Mouse (Mus musculus) embryonic facial prominence, embryonic 10.5 days (tissue): ENCODE data around the gene Prpf40b. TPM values are rescaled to one million over a fixed set of nuclear protein-coding genes. Genes with fewer than 3 reads are reported as not detected.

Experiments
- DNase-seq: peaks from one replicate; pipeline ENCODE4 v3.0.0-alpha.2; 2017; ENCODE audit warnings: low spot score
- H3K27ac ChIP-seq: fragments of 300-500 bp; sonication (generic); replicated peaks from 2 replicates; pipeline ENCODE4 v1.5.1; 2016; ENCODE audit warnings: mild to moderate bottlenecking
- H3K27me3 ChIP-seq: fragments of 300-500 bp; sonication (generic); replicated peaks from 2 replicates; pipeline ENCODE4 v1.6.1; 2016; ENCODE audit warnings: low read depth, mild to moderate bottlenecking; ENCODE audit not compliant: poor library complexity, severe bottlenecking
- H3K36me3 ChIP-seq: fragments of 300-500 bp; sonication (generic); replicated peaks from 2 replicates; pipeline ENCODE4 v1.6.1; 2016; ENCODE audit warnings: mild to moderate bottlenecking, moderate library complexity
- H3K4me1 ChIP-seq: fragments of 300-500 bp; sonication (generic); 2 replicates; pipeline ENCODE4 v1.6.1; 2016
- H3K4me3 ChIP-seq: fragments of 300-500 bp; sonication (generic); 2 replicates; pipeline ENCODE4 v1.5.1; 2016; ENCODE audit warnings: mild to moderate bottlenecking, moderate library complexity
- H3K9me3 ChIP-seq: fragments of 300-500 bp; sonication (generic); 2 replicates; pipeline ENCODE4 v1.6.1; 2016; ENCODE audit warnings: mild to moderate bottlenecking
- WGBS: fragments of 180-500 bp; shearing (Covaris S2); methylation state at CpG from one replicate; pipeline ENCODE4 v1.1.7; 2016; 5-methylcytosine and 5-hydroxymethylcytosine counted together
- polyA plus RNA-seq: library from polyadenylated mRNA; unstranded; fragments of >200 nt; fragmentation: Nextera tagmentation; extraction: Ambion mirVana; gene quantifications from 2 replicates; pipeline ENCODE4 v1.2.1, GENCODE M21; 2016

The Prpf40b gene
- polyA plus RNA-seq, 1 experiment from 2014 or later: 76.1 TPM

DNA sequence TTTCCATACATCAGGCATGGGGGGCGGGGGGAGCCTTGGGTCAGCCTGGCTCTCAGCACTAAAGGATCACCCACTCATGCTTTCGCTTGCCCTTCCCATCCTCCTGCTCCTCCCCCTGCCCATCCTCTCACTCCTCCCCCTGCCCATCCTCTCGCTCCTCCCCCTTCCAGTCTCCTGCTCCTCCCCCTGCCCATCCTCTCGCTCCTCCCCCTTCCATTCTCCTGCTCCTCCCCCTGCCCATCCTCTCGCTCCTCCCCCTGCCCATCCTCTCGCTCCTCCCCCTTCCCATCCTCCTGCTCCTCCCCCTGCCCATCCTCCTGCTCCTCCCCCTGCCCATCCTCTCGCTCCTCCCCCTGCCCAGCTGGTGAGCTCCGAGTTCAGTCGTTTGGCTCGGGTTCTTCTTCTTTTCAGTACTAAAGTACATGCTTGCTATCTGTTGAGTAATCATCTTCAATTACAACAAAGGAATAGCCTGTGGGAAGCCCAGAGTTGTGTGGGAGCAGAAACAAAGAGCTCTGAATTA is 35.1 kb upstream of the Prpf40b start:
- Histone ChIP-seq H3K36me3 (no peaks in the 10 kb centered on the region), H3K9me3 (no peaks in the 10 kb centered on the region), H3K4me3 (peak overlapping the region; percentile 45), H3K4me1 (peaks cover 28% of the 10 kb centered on the region), H3K27ac (peak overlapping the region; percentile 54), H3K27me3 (no peaks in the 10 kb centered on the region)
- under 1% methylated on average over 10 of the region's 10 CpGs for WGBS
- DNase-seq: peak; percentile 89

DNA sequence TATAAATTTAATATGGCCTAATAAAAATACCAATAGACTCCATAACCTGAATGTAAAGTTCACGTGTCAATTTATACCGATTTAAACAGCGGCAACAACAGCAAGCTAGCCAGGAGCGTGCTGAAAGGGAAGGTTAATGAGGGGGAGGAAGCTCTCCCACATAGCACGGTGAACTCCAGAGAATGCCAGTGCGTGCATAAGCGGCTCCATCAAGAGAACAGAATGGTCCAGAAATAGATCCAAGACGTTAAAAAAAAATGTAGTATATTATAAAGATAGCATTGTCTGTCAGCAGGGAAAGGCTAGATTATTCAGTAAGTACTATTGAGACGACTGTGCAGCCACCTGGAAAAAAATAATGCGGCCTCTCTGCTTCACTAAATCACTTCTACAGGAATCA is 32.2 kb upstream of the Prpf40b start:
- H3K36me3 ChIP-seq: no peaks in the 10 kb centered on the region
- WGBS: 78% methylated on average over 10 of the region's 10 CpGs
- H3K27ac ChIP-seq: no peak overlapping the region
- H3K4me1 ChIP-seq: peaks cover 30% of the 10 kb centered on the region
- no peaks in the 10 kb centered on the region for H3K9me3 ChIP-seq
- no peak overlapping the region for H3K4me3 ChIP-seq
- no peak for DNase-seq
- no peaks in the 10 kb centered on the region for H3K27me3 ChIP-seq

DNA sequence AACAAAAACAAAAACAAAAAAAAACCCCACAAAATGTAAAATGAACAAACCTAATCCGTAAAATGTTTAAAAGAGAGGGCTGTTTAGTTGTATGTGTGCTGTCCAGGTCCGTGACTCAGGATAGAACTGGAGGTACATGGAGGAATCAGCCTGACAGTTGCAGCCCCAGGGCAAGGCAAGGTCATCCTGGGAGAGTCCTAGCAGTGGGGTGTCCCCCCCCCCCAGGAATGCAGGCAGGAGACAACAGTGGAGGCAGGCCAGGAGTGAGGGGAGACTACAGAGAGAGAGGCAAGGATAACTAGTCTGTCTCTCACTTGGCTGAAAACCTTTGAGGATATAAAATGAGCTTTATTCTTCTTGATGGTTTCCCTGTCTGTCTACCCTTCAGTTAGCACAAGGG is 30.5 kb upstream of the Prpf40b start:
- peak; percentile 49 for DNase-seq
- no peaks in the 10 kb centered on the region for H3K36me3 ChIP-seq
- no peaks in the 10 kb centered on the region for H3K27me3 ChIP-seq
- H3K4me1 ChIP-seq: peaks cover 27% of the 10 kb centered on the region
- WGBS: 59% methylated on average over 2 of the region's 2 CpGs
- no peaks in the 10 kb centered on the region for H3K9me3 ChIP-seq
- H3K4me3 ChIP-seq: no peak overlapping the region
- H3K27ac ChIP-seq: no peak overlapping the region

DNA sequence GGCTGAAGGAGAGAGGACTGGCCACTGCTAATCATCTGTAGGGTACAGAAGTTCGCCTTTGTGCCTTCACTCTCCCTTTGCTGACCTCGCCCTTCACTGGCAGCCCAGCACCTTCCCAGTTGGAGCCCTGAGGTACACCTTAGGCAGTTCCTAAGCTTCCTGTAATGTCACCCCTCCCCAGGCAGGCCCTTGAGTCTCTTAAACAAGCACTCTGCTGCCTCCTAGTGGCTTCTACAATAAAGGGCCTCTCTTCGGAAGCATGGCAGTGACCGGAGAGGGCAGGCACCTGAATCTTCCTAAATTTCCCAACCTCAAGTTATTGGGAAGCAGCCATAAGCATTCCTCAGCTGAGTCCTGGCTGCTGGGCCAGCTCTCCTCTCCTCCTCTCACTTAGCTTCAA is 29.2 kb upstream of the Prpf40b start:
- no peaks in the 10 kb centered on the region for H3K9me3 ChIP-seq
- 25% methylated on average over 4 of the region's 4 CpGs for WGBS
- H3K27ac ChIP-seq: no peak overlapping the region
- no peaks in the 10 kb centered on the region for H3K36me3 ChIP-seq
- no peaks in the 10 kb centered on the region for H3K27me3 ChIP-seq
- peaks cover 16% of the 10 kb centered on the region for H3K4me1 ChIP-seq
- peak; percentile 71 for DNase-seq
- H3K4me3 ChIP-seq: no peak overlapping the region

DNA sequence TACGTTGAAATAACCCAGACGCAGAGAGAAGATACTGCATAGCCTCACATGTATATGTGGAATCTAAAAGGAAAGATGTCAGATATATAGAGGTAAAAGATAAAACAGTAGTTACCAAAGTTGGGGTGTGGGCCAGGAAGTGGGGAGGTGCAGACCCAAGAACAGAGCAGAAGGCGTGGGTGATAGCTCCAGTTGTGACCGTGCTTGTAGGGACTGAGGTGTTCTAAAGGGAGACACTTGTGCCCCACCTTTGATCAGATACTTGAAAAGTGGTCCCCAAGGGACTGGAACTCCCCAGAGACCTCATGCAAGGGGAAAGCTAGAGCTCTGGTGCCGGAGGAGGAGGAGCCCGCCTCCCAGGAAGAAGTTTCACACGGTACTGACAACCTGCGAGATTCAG is 18.8 kb upstream of the Prpf40b start:
- 0 out of 2 replicates have a peak, but pooled peaks cover 5% of the 10 kb centered on the region for H3K27me3 ChIP-seq
- no peaks in the 10 kb centered on the region for H3K36me3 ChIP-seq
- WGBS: 86% methylated on average over 8 of the region's 8 CpGs
- peaks cover 13% of the 10 kb centered on the region; the same call in 1 of the 2 replicates for H3K4me1 ChIP-seq
- DNase-seq: no peak
- no peak overlapping the region for H3K4me3 ChIP-seq
- no peaks in the 10 kb centered on the region for H3K9me3 ChIP-seq
- H3K27ac ChIP-seq: no peak overlapping the region

DNA sequence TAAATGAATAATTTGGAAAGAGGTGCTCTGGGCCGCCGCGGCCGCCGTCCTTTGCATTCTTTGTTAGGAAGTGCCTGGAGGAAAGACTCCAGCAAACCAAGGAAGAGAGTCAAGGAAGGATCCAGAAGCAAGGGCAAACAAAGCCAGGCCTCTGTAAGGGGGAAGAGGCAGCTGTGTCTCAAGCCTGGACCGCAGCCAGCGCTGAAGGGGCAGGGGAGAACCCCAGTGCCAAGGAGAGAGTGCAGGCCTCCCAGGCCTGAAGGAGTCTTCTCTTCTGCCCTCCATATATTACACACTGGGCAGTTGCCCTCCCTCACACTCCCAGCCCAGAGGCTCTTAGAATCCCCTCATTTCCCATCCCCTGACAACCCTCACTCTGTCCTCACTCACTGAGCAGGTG is 16.6 kb upstream of the Prpf40b start:
- 0 out of 2 replicates have a peak, but pooled peaks cover 5% of the 10 kb centered on the region for H3K27me3 ChIP-seq
- no peak overlapping the region for H3K4me3 ChIP-seq
- no peak overlapping the region for H3K27ac ChIP-seq
- no peaks in the 10 kb centered on the region for H3K4me1 ChIP-seq
- DNase-seq: no peak
- no peaks in the 10 kb centered on the region for H3K9me3 ChIP-seq
- 95% methylated on average over 7 of the region's 7 CpGs for WGBS
- H3K36me3 ChIP-seq: no peaks in the 10 kb centered on the region

DNA sequence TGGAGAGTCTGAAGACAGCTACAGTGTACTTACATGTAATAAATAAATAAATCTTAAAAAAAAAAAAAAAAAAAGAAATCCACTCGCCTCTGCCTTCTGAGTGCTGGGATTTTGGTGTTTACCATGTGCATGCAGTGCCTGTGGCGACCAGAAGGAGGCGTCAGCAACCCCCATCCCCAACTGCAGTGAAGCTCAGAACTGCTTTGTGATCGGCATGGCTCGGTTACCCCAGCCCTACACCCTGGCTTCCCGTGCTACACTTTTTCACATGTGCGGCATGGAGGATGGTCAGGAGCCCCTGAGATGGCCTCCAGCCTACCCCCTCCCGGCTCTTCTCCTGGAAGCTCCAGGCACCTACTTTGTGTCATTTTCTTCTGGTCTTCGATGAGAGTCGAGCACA is 11.4 kb upstream of the Prpf40b start:
- Histone ChIP-seq H3K27ac (no peak overlapping the region), H3K4me1 (peaks cover 12% of the 10 kb centered on the region), H3K4me3 (no peak overlapping the region), H3K27me3 (0 out of 2 replicates have a peak, but pooled peaks cover 5% of the 10 kb centered on the region), H3K9me3 (no peaks in the 10 kb centered on the region), H3K36me3 (no peaks in the 10 kb centered on the region)
- no peak for DNase-seq
- WGBS: 64% methylated on average over 10 of the region's 10 CpGs

DNA sequence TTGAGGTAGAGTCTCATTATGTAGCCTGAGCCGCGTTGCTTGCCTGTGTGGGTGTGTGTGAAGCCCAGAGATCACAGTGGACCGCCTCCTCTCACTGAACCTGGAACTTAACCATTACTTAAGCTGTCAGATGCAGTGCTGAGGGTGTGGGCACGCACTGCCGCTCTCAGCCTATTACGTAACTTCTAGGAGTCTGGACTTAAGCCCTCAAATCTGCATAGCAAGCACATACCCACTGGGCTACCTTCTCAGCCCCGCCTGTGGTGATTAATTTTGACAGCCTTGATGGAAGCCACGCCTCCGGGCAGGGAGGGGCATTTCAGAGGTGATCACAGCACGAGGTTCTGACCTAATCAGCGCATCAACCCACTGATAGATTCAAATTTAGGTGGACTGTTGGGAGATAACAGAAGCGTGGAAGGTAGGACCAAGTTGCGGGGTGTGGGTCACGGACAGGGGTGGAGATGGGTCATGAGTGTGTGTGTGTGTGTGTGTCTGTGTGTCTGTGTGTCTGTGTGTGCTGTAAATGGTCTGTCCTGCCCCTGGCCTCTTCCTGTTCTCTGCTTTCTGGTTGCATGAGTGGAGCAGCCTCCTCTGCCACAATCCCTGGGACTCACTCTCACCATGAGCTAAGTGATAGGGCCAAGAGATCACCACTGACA is 10.2 kb upstream of the Prpf40b start:
- Histone ChIP-seq H3K9me3 (no peaks in the 10 kb centered on the region), H3K27me3 (0 out of 2 replicates have a peak, but pooled peaks cover 4% of the 10 kb centered on the region), H3K27ac (no peak overlapping the region), H3K4me1 (peaks cover 12% of the 10 kb centered on the region), H3K36me3 (no peaks in the 10 kb centered on the region), H3K4me3 (no peak overlapping the region)
- WGBS: 52% methylated on average over 14 of the region's 14 CpGs
- peak; percentile 38 for DNase-seq

DNA sequence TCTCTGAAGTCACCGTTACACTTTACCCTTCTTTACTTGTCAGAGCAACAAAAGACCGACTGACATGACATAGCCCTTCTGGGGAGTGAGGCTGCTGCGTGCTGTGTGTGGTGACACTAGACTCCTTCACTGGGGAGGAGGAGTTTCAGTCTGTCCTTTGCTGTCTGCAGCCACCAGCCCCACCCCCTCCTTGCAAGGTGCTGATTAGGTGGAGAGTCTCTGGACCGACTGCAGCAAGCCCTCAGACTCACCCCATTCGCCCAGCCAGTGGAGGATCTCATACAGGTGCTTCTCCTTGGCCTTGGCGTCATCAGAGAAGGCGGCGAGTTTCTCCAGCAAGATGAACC is 9.7 kb upstream of the Prpf40b start:
- no peaks in the 10 kb centered on the region for H3K36me3 ChIP-seq
- H3K27me3 ChIP-seq: no peaks in the 10 kb centered on the region
- H3K27ac ChIP-seq: no peak overlapping the region
- H3K9me3 ChIP-seq: no peaks in the 10 kb centered on the region
- DNase-seq: no peak
- peaks cover 12% of the 10 kb centered on the region for H3K4me1 ChIP-seq
- H3K4me3 ChIP-seq: no peak overlapping the region
- 54% methylated on average over 8 of the region's 8 CpGs for WGBS

DNA sequence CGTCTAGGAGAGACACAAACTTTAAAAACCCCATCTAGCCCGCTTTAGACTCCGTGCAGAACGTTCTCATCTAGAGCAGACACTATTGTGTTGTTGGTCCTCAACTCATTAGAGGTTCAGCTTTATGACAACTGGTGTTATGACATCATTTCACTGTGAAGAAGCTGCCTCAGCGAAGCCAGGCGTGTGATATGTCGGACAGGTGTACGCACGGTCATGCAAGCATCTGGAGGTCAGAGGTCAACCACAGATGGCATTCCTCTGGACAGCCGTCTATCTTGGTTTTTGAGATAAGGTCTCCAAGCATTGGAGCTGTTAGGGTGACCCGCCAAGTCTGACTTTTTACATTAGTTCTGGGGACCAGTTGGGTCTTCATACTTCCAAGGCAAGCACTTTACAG is 4.3 kb upstream of the Prpf40b start:
- Histone ChIP-seq H3K4me3 (no peak overlapping the region), H3K9me3 (no peaks in the 10 kb centered on the region), H3K27ac (no peak overlapping the region), H3K4me1 (peaks cover 10% of the 10 kb centered on the region), H3K36me3 (no peaks in the 10 kb centered on the region), H3K27me3 (no peaks in the 10 kb centered on the region)
- 90% methylated on average over 11 of the region's 11 CpGs for WGBS
- DNase-seq: no peak

DNA sequence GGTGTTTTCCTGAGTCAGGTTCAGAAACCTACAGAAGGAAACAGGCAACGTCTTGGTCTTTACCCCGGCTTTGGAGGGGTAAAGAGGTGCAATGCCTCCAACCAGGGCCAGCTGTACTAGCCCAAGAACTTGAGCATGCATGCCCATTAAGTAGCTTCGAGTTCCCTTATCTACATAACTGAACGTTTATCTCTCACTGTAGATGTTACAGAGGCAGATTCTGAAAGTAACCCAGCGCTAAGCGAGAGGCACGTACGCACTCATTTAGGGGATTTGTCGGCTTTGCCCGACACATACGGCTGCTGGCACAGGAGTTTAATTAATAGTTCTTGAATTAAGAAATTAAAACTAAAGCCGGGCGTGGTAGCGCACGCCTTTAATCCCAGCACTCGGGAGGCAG is 600 bp upstream of the Prpf40b start:
- peak overlapping the region; percentile 93 for H3K27ac ChIP-seq
- WGBS: 43% methylated on average over 16 of the region's 16 CpGs
- H3K9me3 ChIP-seq: no peaks in the 10 kb centered on the region
- H3K4me3 ChIP-seq: peak overlapping the region; percentile 81
- peaks cover 20% of the 10 kb centered on the region for H3K4me1 ChIP-seq
- H3K27me3 ChIP-seq: no peaks in the 10 kb centered on the region
- H3K36me3 ChIP-seq: no peaks in the 10 kb centered on the region; the same call in 1 of the 2 replicates
- DNase-seq: no peak

DNA sequence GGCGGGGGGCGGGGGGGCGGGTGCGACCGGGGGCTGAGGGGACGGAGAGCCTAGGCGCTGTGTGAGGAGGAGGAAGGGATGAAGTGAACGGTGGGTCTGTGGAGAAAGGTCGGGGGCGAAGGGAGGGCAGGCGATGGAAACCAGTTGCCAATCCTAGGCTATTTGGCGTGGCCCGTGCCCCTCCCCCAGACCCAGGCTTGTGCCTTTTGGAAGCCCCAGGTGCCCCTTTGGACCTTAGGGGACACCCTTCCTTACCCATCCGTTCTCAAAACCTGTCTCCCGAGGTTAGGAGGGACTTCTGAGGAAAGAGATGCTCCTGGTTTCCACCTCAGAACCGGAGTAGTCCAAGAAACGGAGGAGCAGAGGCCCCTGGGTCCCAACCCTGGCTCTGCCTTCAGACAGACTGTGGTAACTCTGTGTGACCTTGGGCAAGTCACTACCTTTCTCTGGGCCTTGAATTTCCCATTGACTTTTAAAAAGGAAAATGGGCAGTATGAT is 646 bp downstream of the Prpf40b start, which contains the start of gene Fam186b:
TSS of gene Fam186b (minus strand) at position 405 of the 498 bp plus-strand sequence.
- Histone ChIP-seq H3K4me1 (peaks cover 20% of the 10 kb centered on the region), H3K27me3 (no peaks in the 10 kb centered on the region), H3K9me3 (no peaks in the 10 kb centered on the region), H3K27ac (peak within 1 kb of the TSS; percentile 93), H3K4me3 (peak within 1 kb of the TSS; percentile 81), H3K36me3 (peaks cover 9% of the 10 kb centered on the region)
- WGBS: under 1% methylated on average over 16 of the region's 17 CpGs
- no peak for DNase-seq

DNA sequence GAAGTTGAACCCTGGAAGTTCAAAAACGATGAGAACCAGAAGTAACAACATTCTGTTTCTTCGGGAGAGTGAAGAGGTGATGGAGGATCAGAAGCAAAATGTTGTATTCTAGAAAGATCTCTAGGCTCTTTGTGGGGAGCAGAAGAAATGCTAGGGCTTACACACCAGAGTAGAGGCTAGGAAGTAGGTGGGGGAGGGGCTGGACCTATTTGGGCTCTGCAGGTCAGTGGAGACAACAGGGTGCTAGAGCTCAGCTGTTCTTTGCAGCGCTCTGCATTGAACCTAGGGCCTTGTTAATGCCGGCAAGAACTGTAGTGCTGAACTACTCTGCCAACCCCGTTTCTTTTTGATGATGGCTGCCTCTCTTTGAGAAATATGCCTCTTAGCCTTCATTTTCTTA is 1.3 kb downstream of the Prpf40b start:
- WGBS: 46% methylated on average over 5 of the region's 5 CpGs
- Histone ChIP-seq H3K9me3 (no peaks in the 10 kb centered on the region), H3K27me3 (no peaks in the 10 kb centered on the region), H3K36me3 (peaks cover 13% of the 10 kb centered on the region), H3K4me3 (peak overlapping the region; percentile 81), H3K4me1 (peaks cover 20% of the 10 kb centered on the region), H3K27ac (no peak overlapping the region)
- no peak for DNase-seq
